Mouse (Mus musculus) MN1 (cell line): ENCODE data around the gene Ube2a.

Source experiments
- DNase-seq: peaks from one replicate; pipeline ENCODE4 v3.0.0-alpha.2; 2016; ENCODE audit warnings: low spot score

The Ube2a gene

DNA sequence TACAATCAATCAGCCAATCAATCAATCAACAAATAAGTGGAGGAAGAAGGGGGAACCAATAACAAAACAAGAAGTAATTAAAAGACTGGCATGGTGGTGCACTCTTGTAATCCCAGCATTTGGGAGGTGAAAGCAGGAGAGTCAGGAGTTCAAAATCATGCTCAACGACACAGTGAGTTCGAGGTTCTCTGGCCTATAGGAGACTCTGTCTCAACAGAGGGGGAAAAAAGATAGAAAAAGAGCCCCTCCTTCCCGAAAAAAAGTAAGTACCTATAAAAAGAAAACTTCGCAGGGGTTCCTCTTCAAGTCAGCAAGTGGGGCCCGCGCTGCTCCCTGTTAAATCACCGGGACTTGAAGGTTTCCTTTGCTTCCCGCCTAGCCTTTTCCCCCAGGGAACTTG lies at the start of gene Ube2a, which contains the start of gene C330007P06Rik:
Gene Ube2a (plus strand): TSS at position 136 of the 400 bp plus-strand sequence.
Gene C330007P06Rik (minus strand): TSS at position 347 of the 400 bp plus-strand sequence.
- no peak for DNase-seq

DNA sequence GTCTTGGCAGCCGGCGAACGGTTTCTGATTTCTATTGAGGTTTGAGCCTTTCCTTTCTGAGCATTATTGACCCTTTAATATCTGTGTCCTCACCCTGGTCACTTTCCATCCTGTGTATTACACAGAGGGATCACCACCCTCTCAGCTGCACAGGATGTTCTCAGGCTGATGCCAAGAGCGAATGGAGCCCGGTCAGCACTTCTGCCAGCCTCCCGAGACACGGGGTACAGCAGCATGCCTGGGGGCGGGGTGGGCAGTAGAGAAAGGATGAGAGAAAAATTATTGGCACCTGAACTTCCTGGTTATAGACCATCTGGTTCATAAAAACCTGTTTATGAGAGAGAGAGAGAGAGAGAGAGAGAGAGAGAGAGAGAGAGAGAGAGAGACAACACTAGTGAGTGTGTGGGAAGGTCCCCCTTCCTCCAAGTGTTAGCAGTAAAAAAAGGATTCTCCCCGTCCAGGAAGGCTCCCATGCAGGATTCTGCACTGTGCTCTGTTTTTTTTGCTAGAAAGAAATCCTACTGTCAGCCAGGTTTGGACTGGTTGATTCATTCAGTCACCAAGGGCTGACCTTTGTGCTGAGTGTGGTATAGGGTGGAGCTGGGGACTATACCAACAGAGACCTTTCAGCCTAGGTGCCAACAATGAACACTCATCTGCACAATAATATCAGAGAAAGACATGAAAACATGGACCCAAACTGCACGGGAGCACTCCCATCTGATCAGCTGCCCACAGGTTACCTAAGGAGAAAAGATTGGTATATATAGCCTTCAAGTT lies 49.6 kb upstream of the Ube2a start:
- DNase-seq = no peak

DNA sequence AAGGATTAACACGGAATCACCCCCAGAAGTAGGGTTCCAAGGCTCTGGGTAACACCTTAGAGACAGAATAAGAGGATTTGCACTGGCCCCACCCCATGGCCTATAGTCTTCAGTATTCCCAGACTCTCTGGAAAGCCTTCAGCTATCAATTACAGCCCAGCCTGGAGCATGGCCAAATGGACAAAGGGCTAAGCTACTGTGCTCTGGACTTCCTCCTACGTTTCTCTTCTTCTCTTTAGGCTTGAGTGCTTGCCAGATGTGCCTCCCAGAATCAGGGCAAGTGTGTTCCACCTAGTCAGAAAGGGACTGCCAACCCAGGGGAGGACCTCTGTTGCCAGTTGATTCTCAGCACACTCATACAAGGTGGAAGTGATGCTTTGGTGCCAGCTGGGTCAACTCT lies 48.7 kb upstream of the Ube2a start:
- peak; percentile 50 for DNase-seq

DNA sequence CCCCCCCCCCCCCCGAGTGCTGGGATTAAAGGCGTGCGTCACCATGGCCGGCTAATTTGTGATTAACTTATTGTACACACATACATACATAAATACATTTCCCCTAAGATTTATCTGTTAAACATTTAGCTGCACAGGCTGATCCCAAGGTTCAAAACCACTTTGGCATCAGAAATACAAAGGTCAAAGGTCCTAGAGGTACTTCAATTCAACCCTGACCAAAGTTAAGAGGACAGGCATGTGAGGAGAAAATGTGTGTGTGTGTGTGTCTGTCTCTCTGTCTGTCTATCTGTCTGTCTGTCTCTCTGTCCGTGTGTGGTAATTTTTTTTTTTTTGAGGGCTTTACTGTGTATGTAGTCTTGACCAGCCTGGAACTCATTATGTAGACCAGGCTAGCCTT lies 46.8 kb upstream of the Ube2a start:
- no peak for DNase-seq

DNA sequence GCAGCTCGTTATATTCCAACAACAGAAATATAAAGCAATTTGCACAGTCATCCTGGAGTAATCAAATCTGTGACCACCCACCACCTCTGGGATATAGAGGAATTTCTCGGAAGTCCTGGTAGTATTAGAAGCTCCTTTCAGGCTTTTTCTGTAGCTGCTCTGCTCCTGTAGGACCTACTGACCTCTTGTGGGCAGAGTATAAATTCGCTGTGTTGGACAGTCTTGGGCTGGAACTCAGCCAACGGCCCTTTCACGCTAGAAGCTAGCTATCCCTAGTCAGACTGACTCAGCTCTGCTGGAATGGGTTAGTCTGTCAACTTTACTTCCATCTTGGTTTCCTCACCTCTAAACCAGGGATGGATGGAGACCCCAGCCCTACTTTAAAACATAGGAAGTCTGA lies 43.4 kb upstream of the Ube2a start:
- peak; percentile 75 for DNase-seq

DNA sequence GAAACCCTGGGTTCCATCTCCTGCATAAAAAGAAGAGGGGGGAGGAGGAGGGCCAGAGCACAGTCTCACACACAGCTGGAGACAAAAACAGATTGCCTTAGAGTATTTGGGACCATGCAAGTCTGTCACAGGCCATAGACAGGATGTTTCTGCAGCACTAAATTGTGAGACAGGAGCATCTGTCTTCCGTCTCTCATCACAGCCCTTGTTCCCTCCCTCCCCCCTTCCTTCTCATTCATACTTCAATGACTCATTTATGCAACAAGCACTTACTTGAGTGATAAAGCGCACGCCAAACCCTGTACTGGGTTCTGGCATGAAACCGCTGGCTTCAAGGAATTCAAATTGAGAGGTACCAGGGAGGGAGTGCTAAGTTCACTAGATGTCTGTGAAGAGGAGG lies 42.1 kb upstream of the Ube2a start:
- peak; percentile 72 for DNase-seq

DNA sequence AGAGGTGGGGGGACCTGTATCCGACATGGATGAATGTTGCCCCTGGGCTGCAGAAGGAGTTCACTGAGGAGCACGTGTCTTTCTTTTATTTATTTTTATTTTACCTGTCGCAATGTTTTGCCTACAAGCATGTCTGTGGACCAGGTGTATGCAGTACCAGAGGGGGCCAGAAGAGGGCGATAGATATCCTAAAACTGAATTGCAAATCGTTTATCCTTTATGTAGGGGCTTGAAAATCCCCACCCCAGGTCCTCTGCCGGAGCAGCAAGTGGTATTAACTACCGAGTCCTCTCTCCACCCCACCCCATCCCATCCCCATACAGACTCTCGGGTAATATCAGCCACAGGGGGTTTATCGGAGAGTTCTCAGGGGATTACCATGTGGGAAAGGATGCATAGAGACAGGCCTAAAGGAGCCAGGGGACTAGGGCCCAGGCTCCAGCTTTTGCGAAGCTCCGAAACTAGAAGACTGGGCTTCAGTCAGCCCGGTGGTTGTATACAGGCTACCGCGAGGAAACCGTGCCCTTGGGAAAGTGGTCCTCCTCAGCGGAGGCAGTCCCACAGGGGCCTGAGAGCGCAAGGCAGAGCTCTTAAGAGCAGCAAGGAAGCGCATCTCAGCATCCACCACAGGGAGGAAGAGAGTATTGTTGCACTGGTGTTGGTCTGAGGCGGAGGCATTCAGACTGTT lies 40.2 kb upstream of the Ube2a start:
- peak; percentile 40 for DNase-seq

DNA sequence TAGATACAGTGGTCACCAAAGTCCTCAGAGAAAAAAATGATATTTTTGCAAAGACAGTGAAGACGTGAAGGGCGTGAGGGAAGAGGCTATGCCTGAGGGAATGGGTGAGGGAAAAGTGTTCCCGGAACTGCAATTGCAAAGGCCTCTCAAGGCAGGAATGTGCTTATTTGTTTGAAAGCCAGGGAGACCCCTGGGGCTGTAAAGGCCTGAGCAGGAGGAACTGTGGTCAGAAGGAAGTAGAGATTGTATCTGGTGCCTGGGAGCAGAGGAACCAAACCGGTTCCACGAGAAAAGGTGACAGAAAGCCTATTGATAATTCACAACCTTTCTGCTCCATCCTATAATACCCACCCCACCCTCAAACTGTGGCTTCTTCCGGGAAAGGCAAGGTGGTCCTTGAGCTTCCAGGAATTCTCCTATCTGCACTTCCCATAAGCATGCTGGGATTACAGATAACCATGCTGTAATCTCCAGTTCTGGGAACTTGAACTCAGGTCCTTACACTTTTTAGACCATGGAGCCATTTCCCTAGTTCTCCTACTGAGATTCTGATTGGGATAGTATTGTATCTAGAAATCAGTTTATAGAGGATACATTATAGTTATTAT lies 36.5 kb upstream of the Ube2a start:
- no peak for DNase-seq

DNA sequence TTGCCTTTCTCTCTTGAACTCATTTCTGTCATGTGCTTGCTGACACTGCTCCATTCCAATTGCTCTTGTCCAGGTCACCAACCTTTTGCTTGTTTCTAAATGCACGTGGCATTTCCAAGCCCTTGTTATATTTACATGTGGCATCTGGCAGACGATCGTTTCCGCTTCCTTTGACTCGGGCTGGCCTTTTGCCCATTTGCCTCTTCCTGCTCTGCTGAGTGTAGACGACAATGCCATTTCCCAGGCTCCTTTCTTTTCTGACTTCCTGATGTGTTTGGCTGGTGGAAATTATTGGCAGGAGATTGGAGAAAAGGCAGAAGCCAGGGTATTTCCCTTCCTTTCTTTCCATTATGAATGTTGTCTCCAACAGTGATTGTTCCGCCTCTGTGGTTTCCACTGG lies 34.3 kb upstream of the Ube2a start:
- peak; percentile 44 for DNase-seq

DNA sequence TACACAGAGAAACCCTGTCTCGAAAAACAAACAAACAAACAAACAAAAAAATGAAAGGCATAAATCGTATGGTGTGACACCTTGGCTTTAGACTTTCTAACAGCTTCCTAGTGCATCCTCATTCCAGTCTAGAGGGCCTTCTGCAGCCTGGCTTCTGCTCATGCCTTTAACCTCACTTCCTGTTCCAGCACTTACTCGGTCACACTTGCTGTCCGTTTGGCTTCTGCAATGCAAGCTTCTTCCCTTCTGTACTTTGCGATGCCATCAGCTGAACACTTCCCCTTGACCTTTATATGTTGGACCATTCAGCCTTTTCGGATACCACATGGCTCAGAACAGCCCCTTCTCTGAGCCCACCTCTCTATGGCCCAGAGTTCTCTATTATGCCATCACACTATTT lies 32.0 kb upstream of the Ube2a start:
- no peak for DNase-seq

DNA sequence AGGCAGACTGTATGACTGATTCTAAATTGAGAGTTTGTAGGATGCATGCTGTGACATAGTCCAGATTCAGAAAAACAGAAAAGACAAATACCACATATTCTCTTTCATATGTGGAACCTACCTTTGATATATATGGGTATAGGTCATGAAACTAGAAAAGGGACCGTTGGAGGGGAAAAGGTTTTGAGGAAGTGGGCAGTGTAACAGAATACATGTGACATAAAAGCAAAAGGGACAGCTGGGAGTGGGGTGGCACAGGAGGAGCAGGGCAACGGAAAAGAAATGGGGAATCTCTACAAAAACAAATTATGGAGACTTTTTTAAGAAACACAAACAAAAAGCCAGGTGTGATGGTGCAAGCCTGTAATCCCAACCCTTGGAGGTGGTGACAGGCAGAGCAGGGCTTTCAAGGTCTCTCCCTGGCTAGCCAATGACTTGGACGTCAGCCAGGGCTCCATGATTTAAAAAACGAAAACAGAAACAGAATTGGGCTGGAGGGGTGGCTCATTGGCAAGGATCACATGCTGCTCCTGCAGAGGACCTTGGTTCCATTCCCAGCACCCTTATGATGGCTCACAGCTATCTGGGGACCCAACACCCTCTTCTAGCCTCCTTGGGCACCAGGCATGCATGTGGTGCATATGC lies 30.2 kb upstream of the Ube2a start:
- no peak for DNase-seq

DNA sequence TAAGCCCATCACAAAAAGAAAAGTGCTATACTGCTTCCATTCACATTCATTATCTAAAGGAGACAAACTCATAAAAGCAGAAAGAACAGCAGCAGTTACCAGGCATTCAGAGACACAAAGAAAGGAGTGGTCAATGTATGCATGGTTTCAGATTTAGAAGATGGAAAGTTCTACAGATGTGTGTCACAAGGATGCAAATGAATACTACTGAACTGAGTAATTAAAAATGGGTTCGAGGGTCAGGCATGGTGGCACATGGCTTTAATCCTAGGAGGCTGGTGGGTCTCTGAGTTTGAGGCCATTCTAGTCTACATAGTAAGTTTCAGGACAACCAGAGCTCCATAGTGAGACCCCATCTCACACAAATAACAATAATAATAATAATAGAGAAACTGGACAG lies 26.5 kb upstream of the Ube2a start:
- DNase-seq = no peak

DNA sequence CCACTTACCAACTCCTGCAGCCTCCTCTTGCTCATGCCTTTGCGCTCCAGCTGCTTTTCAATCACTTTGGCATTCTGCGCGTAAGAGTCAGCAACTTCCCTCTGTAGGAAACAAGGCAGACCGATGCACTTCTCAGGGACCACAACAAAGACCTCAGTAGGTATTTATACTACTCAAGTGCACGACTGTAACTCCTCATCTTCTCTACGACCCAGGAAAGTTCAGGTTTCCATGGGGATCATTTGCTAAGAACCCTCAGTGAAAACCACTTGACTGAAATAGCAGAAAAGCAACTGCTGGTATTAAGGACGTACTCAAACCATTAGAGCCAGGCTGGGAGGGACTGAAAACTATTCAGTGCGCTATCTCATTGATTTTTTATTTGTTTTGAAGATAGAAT lies 21.1 kb upstream of the Ube2a start:
- DNase-seq = no peak

DNA sequence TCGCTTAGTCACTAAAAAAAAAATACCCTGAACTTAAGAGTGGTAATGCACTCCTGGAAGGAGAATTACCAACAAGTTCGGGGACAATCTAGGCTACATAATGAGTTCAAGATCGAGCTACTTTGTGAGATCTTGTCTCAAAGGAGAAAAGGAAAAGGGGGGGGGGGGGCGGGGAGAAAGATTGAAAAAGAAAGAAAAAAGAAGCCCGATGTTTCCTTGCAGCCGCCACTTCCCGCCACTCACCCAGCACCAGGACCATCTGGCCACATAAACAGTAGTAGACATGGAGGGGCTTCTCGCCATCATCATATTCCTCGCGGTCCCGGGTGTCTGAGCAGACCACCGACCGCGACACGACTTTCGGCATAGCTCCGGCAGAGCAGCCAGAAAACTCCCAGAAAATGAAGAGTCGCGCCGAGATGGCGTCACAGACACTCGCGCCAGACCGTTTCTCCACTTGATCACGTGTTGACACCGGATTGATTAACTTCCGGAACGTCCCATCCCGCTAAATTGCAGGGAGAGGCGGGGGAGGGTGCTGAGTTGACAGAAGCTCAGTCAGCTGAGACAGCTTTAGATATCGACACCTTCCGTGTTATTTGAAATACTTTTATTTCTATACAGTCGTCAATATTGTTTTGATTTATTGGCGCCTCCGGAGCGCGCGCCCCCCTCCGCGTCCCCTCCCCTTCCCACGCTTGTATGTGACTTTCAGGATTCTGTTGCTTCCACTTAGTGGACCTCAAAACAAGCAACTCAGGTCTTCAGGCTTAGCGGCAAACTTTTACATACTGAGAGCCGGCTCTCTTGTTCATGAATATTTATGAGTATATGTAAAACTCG lies 9.7 kb upstream of the Ube2a start:
- DNase-seq = peak; percentile 77

DNA sequence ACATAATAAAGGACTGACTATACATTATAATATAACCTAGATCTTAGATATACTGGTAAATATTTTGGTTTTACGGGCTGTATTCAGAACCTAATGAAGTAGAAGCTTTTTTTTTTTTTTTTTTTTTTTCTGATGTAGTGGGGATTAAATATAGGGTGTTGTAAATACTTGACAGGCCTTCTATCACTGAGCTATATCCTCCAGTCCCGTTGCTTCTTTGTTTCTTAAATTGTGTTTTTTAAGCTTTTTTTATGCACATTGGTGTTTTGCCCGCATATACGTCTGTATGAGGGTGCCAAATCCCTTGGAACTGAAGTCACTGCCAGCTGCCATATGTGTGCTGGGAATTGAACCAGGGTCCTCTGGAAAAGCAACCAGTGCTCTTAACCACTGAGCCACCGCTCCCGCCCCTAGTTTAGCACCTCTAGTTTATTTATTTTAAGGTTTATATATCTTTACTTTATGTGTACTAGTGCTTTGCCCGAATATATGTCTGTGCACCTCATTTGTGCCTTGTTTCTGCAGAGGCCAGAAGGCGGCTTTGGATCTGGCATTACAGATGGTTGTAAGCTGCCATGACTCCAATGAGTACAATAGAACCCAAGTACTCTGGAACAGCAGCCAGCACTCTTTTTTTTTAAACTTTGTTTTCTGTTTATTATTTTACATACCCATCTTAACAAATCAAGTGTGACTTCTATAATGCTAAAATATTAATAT lies 8.9 kb upstream of the Ube2a start:
- no peak for DNase-seq

DNA sequence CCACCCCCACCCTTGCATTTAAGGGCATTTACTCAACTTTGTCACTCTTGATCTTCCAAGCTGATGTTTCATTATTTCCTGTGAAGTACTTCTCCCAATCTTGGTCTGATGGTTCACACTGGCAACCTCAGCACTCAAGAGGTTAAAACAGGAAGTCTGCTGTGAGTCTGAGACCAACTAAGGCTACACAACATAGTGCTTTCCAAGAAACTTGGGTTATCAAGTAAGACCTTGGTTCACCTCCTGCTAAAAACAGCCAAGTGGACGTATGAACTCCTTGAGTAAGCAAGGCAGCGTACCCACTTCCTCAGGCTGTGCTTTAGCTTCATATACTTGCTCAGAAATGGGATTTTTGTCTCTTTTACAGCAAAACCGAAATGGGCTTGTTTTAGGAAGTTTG lies 3.3 kb upstream of the Ube2a start:
- no peak for DNase-seq

DNA sequence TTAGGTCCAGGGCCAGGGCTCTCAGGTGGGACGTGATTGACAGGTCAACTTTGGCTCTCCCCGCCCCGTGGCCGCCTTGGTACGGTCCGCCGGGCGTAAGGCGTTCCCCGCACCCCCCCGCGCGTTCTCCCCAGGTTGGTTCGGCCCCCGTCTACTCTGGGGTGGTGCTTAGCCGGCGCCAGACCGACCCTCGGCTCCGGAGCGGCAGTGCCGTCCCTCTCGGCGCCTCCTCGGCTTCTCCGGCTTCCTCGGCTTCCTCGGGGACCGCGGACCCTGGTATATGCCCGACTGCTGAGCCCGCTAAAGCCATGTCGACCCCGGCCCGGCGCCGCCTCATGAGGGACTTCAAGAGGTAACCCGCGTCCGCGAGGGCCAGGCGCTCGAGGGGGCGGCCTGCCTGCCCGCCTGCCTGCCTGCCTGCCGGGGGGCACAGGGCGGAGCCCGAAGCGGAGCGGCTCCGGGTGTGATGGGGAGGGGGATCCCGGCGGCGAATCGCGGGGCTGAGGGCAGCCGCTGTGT lies 537 bp downstream of the Ube2a start:
- peak; percentile 68 for DNase-seq

DNA sequence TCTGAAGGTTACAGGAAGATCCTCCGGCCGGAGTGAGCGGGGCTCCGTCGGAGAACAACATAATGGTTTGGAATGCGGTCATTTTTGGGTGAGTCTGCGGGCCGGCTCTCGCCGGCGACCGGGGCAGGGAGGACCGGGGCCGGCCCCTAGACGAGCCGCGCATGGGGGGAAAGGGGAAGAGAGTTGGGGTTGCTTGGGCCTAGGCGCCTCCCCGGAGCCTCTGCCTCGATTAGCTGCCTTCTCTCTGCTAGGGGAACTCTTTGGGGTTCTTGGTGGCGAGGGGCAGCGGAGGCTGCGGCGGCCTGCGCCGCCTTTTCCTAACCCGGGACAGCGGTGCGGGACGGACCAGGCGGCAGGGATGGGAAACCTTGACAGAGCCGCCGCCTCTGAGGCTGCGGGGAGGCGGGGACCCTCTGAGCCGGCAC lies 1.0 kb downstream of the Ube2a start:
- peak; percentile 7 for DNase-seq

DNA sequence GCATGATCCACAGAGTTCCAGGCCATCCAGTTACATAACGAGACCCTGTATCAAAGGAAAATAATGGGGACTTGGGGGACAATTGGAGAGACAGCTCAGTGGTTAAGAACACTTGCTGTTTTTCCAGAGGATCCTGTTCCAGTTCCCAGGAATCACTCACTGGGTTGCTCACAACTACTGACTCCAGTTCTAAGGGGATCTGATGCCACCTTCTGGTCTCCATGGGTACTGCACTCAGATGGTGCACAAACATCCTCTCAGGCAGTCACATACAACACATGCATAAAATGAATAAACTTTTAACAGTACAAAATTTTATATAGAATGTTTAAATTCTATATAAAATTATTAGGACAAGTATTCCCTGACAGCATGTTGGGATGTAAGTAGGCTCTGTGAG lies 11.0 kb downstream of the Ube2a start:
- no peak for DNase-seq

DNA sequence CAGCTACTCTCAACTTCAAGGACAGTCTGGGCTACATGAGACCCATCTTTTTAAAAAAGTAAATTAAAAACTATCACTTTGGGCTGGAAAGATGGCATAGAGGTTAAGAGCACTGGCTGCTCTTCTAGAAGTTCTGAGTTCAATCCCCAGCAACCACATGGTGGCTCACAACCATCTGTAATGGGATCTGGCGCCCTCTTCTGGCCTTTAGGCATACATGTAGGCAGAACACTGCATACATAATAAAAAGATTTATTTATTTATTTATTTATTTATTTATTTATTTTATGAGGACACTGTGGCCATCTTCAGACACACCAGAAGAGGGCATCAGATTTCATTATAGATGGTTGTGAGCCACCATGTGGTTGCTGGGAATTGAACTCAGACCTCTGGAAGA lies 25.2 kb downstream of the Ube2a start:
- DNase-seq = peak; percentile 8

DNA sequence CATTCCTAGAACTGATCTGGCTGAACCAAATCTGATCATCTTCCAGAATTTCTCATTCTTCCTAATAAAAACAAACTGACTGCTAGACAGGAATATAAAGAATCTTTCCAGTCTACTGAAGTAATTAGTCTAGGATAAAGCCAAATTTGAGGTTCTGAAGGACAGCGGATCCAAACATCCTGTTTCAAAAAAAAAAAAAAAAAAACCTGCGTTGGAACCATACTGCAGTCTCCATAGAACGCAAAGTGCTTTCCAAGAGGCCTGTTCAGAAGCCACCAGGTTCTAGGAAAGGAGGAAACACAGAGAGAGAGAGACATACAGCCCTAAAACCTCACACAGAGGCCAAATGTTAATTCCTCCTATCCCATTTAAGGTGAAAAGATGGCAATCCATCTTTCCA lies 28.0 kb downstream of the Ube2a start:
- peak; percentile 6 for DNase-seq
